Mouse (Mus musculus) brain, adult 10 weeks (tissue): ENCODE measurements around the gene Efhb. TPM values are rescaled to one million over a fixed set of nuclear protein-coding genes. Genes with fewer than 3 reads are reported as not detected.

Experiments
- polyA plus RNA-seq: library from polyadenylated mRNA; stranded (reverse); fragments of 350-450 nt; fragmentation: Illumina TruSeq; extraction: RNeasy Lipid Tissue Mini Kit (QIAGEN cat#74804); gene quantifications from one replicate; pipeline ENCODE4 v1.2.3, GENCODE M21; 2015; ENCODE audit warnings: low read depth, low replicate concordance

The Efhb gene
- 0.51 TPM for polyA plus RNA-seq

DNA sequence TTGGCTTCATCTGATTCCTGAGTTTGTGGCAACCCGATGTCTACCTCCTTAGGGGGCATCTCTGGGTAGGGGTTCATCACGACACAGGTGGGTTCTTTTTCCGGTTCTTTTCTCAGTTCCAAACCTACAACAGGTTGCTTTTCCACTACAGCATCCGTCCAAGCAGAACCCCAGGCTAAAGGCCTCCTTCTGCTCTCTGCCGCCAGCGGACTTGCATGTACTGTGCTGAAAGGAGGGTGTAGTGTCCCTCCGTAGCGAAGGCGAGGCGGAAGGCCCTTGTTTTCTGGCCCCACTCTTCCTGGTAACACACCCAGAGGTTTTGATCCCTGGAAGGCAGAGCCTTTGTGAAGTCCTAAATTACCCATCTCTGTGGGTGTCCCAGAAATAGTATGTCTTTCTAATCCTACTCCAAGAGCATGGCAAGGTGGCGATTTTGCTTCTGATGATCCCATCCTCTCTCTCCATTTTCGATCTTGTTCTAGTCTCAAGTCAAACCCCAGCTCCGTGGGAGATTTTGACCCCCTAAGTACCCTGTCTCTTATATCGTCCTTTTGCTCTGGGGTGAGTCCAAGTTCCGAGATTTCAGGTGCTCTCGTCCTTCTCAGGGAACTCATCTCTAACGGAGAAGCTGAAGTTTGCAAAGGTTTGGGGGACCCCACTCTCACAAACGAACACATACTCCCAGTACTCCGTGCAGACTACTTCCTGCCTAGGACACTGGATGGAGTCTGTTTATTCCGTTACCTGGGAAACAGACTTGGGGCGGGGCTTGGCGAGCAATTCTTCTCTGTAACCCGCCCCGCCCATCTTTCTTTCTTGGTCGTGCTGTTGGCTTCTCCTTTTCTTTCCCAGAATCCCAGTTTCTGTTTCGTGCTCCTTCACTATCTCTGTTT lies at the start of gene Efhb:
TSS of gene Efhb (minus strand) at position 719 of the 893 bp plus-strand sequence.

DNA sequence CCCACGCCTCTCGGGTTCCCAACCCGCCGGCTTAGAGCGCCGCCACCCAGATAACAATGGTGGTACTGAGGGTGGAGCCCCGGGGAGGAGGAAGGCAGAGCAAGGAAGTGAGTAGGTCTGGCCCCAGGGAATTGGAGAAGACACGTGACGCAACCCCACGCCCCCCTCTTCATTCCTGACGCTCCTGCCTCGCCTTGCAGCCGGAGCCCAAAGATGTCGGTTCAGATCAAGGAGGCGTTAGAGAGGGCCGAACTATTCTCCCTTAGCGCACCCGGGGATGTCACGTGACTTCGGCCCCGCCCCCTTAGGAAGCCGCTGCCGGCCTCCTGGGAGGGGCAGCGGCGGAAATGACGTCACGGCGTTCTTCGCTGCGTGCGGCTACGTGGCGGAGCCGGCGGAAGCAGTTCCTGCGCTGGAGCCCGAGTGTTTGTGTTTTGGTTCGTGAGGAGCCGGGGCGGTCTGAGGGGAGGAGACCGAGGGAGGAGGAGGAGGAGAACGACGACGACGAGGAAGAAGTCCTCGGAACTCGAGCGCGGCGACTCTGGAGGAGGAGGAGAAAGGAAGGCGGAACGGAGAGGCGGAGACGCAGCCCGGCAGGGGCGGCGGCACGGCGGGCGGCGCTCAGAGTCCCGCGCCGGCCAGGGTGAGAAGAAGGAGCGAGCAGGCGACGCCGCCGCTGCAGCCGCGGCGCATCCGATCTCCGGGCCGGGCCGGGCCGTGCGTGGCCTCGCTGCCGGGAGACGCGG lies 15.9 kb upstream of the Efhb start, which contains the start of gene Rab5a:
TSS of gene Rab5a (plus strand) at position 377 of the 746 bp plus-strand sequence.

Other genes starting within 250 kb of the Efhb start
- 150 TPM for gene Rab5a, start 15.9 kb upstream of the Efhb start, polyA plus RNA-seq
- gene Pp2d1, start 76.1 kb upstream of the Efhb start, polyA plus RNA-seq: not detected
- gene Kat2b, start 103.5 kb upstream of the Efhb start, polyA plus RNA-seq: 17.3 TPM
- gene Sgo1, start 226.0 kb upstream of the Efhb start, polyA plus RNA-seq: 0.24 TPM